In the genomic region with DNA sequence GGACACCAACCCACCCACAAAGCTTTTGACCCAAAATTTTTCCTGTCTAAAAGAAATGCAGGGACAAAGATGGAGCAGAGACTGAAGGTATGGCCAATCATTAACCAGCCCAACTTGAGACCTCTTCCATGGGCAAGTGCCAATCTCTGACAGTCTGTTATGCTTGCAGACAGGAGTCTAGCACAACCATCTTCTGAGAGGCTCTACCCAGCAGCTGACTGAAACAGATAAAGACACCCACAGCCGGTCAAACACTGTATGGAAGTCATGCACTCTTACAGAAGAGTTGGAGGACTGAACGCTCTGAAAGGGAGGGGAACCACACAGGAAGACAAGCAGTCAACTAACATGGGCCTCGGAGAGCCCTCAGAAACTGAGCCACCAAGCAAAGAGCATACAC, we compare ENCODE assay signal across 17 mouse cellular contexts. TPM values are rescaled to one million over a fixed set of nuclear protein-coding genes. Genes with fewer than 3 reads are reported as not detected.
A peak's percentile ranks its signal among the peaks of the same experiment; 100 is the strongest.
DNase-seq lines count a peak whose midpoint lies in the region; ATAC-seq and TF ChIP-seq lines count a peak whose summit lies in the region.
"Had no signal": no experiment of that assay in that cellular context is flagged by ENCODE, and none has a peak within 500 bp of the region (broad histone marks: within the 10 kb centered on the region; RNA-seq: fewer than 3 reads in every experiment).

No protein-coding gene starts in this region.

- no peaks in the 10 kb centered on the region for H3K27me3 ChIP-seq in kidney, embryonic 15.5 days
- H3K27me3 ChIP-seq in liver, embryonic 14.5 days (ENCODE audit: control insufficient read depth, insufficient read depth, low read length), result no peaks in the 10 kb centered on the region
- H3K27me3 ChIP-seq in neural tube, embryonic 15.5 days (replicated peaks), result no peaks in the 10 kb centered on the region
- H3K27me3 ChIP-seq: forebrain, embryonic 15.5 days; midbrain, embryonic 13.5 days had no signal

- 89% methylated on average over 3 of the region's 3 CpGs for WGBS in kidney, embryonic 15.5 days
- 17% methylated on average over 3 of the region's 3 CpGs for WGBS in liver, embryonic 14.5 days (ENCODE audit: insufficient replicate concordance)
- WGBS in neural tube, embryonic 15.5 days, result 93% methylated on average over 3 of the region's 3 CpGs

- no peaks in the 10 kb centered on the region for H3K4me1 ChIP-seq in kidney, embryonic 15.5 days
- H3K4me1 ChIP-seq in liver, embryonic 14.5 days (replicated peaks; ENCODE audit: control insufficient read depth in 2 of 2, insufficient read depth in 2 of 2, low read length in 1 of 2), result no peaks in the 10 kb centered on the region; a peak in 1 of 4 replicates
- H3K4me1 ChIP-seq in neural tube, embryonic 15.5 days, result no peaks in the 10 kb centered on the region
- H3K4me1 ChIP-seq: embryonic facial prominence, embryonic 10.5 days; forebrain, embryonic 15.5 days; midbrain, embryonic 13.5 days had no signal

- H3K36me3 ChIP-seq in kidney, embryonic 15.5 days, result no peaks in the 10 kb centered on the region
- H3K36me3 ChIP-seq in liver, embryonic 14.5 days (replicated peaks; ENCODE audit: control insufficient read depth, insufficient read depth, low read depth), result no peaks in the 10 kb centered on the region
- H3K36me3 ChIP-seq in neural tube, embryonic 15.5 days, result no peaks in the 10 kb centered on the region
- H3K36me3 ChIP-seq: embryonic facial prominence, embryonic 10.5 days; forebrain, embryonic 15.5 days; midbrain, embryonic 13.5 days had no signal

- H3K27ac ChIP-seq in kidney, embryonic 15.5 days, result no peak overlapping the region
- H3K27ac ChIP-seq in liver, embryonic 14.5 days, result no peak overlapping the region
- H3K27ac ChIP-seq in neural tube, embryonic 15.5 days (replicated peaks), result no peak overlapping the region
- H3K27ac ChIP-seq: embryonic facial prominence, embryonic 10.5 days; forebrain, embryonic 15.5 days; midbrain, embryonic 13.5 days had no signal

- no peak for TF ChIP-seq EP300 in liver, embryonic 14.5 days (IDR thresholded peaks at IDR 0.05; ENCODE audit: low read depth)

- no peak overlapping the region for H3K4me2 ChIP-seq in kidney, embryonic 15.5 days
- H3K4me2 ChIP-seq in liver, embryonic 14.5 days (ENCODE audit: low read depth), result no peak overlapping the region
- H3K4me2 ChIP-seq in neural tube, embryonic 15.5 days, result no peak overlapping the region
- H3K4me2 ChIP-seq: forebrain, embryonic 15.5 days; midbrain, embryonic 13.5 days had no signal

- TF ChIP-seq CTCF in liver, embryonic 14.5 days (IDR thresholded peaks at IDR 0.05; ENCODE audit: low read depth), result no peak

- H3K9me3 ChIP-seq in kidney, embryonic 15.5 days (replicated peaks), result no peaks in the 10 kb centered on the region
- no peaks in the 10 kb centered on the region for H3K9me3 ChIP-seq in liver, embryonic 14.5 days (ENCODE audit: control insufficient read depth, low read length)
- no peaks in the 10 kb centered on the region for H3K9me3 ChIP-seq in neural tube, embryonic 15.5 days (replicated peaks)
- H3K9me3 ChIP-seq: embryonic facial prominence, embryonic 10.5 days; forebrain, embryonic 15.5 days; midbrain, embryonic 13.5 days had no signal

- ATAC-seq in kidney, embryonic 15.5 days (replicated peaks; ENCODE audit: low FRiP score), result no peak
- peak; percentile 55 for ATAC-seq in common myeloid progenitor, adult 5-6 weeks (replicated peaks; ENCODE audit: low read depth, poor library complexity, severe bottlenecking)
- peak; percentile 51; the same call in 1 of the 2 replicates for ATAC-seq in liver, embryonic 14.5 days (ENCODE audit: insufficient read depth)
- ATAC-seq in neural tube, embryonic 15.5 days (ENCODE audit: low FRiP score), result no peak
- ATAC-seq: forebrain, embryonic 15.5 days; hindbrain, embryonic 16.5 days; midbrain, embryonic 13.5 days had no signal

- H3K9ac ChIP-seq in kidney, embryonic 15.5 days, result no peak overlapping the region
- H3K9ac ChIP-seq in liver, embryonic 14.5 days (replicated peaks), result no peak overlapping the region
- no peak overlapping the region for H3K9ac ChIP-seq in neural tube, embryonic 15.5 days (replicated peaks)
- H3K9ac ChIP-seq: forebrain, embryonic 15.5 days; midbrain, embryonic 13.5 days had no signal

- no peak overlapping the region for H3K4me3 ChIP-seq in kidney, embryonic 15.5 days (replicated peaks)
- H3K4me3 ChIP-seq in liver, embryonic 14.5 days (ENCODE audit: insufficient read depth in 1 of 2, low read depth in 2 of 2, low read length in 2 of 2), result no peak overlapping the region
- H3K4me3 ChIP-seq in neural tube, embryonic 15.5 days (replicated peaks), result no peak overlapping the region
- H3K4me3 ChIP-seq: embryonic facial prominence, embryonic 10.5 days; erythroblast, embryonic 14.5 days; forebrain, embryonic 15.5 days; midbrain, embryonic 13.5 days had no signal

- DNase-seq in kidney, postnatal 36 days, result peak; percentile 21 to 30
- no peak for DNase-seq in liver, embryonic 14.5 days (ENCODE audit: low read depth in 3 of 3, low spot score in 3 of 3)
- DNase-seq in spleen, postnatal 36 days (ENCODE audit: low spot score in 2 of 2), result peak; percentile 39 to 65
- no peak for DNase-seq in ovary, postnatal 14 days (ENCODE audit: low spot score)
- DNase-seq: cerebellum, adult 11 months; cerebellum, postnatal 36 days; heart, postnatal 4 days; lung, postnatal 36 days; thymus, adult 18-20 months had no signal

RNA-seq across cellular contexts. Expression of a gene that starts 36.7 kb away (rescaled TPM):
- polyA plus RNA-seq in kidney, embryonic 15.5 days (2015; fragmentation: Nextera tagmentation; extraction: Ambion mirVana), result 0.15 and 0.17 TPM in 2 replicates
- 6.5 and 9.6 TPM in 2 replicates for total RNA-seq in common myeloid progenitor, adult 5-6 weeks (2017)
- 0.44 and 0.87 TPM in 2 replicates for polyA plus RNA-seq in liver, embryonic 14.5 days (2012; rRNA removed)
- polyA plus RNA-seq in liver, embryonic 14.5 days (2014; fragmentation: Nextera tagmentation; extraction: Ambion mirVana), result 0.79 and 0.92 TPM in 2 replicates
- 0.51 and 0.63 TPM in 2 replicates for polyA plus RNA-seq in neural tube, embryonic 15.5 days (2015; fragmentation: Nextera tagmentation; extraction: Ambion mirVana)
- polyA plus RNA-seq: erythroblast, embryonic 14.5 days had no signal

Comparison
In these comparisons a context has a peak if more than half of its experiments do, and no peak if none do; other contexts are left out.
1. DNase-seq: peak in kidney, postnatal 36 days (2 of 2) and spleen, postnatal 36 days (2 of 2); none in liver, embryonic 14.5 days (0 of 3) and ovary, postnatal 14 days (single experiment).
2. ATAC-seq: peak in common myeloid progenitor, adult 5-6 weeks (single experiment) and liver, embryonic 14.5 days (single experiment); none in kidney, embryonic 15.5 days (single experiment) and neural tube, embryonic 15.5 days (single experiment).